Mouse (Mus musculus): ENCODE results near the gene A630076J17Rik. TPM values are rescaled to one million over a fixed set of nuclear protein-coding genes. Genes with fewer than 3 reads are reported as not detected.

A630076J17Rik gene
- not detected for polyA plus RNA-seq (2014; fragmentation: Illumina TruSeq; extraction: RNeasy Lipid Tissue Mini Kit (QIAGEN cat#74804); ENCODE audit: low read depth, low replicate concordance)

DNA sequence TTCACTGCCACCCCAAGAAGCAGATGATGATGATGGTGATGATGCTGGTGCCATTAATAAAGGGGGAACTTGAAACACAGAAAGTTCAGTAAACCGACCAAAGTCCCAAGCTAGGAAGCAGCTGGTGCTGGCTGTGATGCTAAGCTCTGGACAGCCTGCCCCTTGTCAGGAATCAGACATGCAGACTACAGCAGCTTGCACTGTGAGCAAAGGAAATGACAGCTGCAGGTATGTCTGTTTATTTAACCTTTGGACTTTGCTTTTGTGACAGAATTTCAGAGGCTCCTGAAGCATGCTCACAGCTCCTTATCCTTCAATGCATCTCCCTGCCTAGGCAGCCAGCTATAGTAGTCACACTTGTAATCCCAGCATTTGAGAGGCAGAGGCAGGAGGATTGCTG is at the start of gene A630076J17Rik:
A630076J17Rik (plus strand) TSS at position 88 of the 400 bp plus-strand sequence.

GRCm38 (mm10) chr3:107182756-107183155 is 47.7 kb upstream of the A630076J17Rik start, which contains the start of gene Kcna10:
Gene Kcna10, plus strand, starts transcription at chr3:107183056.

DNA sequence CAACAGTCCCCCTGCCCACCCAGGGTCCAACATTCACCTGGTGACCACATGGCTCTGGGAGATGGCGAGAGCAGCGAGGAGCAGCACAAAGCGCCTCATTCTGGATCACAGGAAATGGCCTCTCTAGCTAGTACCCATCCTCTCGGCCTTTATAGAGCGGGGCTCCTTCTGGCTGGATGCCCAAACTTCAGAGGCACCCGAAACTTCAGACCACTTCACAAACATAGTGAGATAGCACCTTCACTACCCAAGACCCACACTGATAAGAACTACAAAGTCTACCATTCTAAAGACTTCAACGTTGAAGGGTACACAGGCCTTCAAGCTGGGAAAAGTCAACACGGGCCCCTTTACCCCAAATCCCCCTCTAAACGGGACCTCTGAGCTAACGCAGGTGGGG is 8.8 kb upstream of the A630076J17Rik start, which contains the start of gene Cym:
Cym (minus strand) TSS at position 125 of the 400 bp plus-strand sequence.

DNA sequence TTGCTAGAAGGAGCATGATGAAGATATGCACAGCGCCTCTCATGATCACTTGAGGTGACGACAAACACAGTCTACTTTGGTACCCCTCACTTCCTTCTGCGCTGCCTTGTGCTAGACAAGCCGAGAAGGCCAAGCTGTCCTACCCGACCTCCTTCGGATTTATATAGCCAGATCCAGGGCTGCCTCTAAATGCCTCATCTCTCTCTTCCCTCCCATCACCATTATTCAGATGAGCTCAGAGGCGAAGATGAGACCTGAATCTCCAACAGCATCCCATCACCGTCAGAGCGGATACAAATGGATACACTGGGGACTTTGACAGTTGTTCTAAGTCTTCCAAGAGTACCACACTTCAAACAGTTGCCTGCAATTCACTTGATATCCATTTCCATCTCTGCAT is 9.2 kb downstream of the A630076J17Rik start, which contains the start of gene Prok1:
Prok1 (minus strand) TSS at position 101 of the 400 bp plus-strand sequence.

DNA sequence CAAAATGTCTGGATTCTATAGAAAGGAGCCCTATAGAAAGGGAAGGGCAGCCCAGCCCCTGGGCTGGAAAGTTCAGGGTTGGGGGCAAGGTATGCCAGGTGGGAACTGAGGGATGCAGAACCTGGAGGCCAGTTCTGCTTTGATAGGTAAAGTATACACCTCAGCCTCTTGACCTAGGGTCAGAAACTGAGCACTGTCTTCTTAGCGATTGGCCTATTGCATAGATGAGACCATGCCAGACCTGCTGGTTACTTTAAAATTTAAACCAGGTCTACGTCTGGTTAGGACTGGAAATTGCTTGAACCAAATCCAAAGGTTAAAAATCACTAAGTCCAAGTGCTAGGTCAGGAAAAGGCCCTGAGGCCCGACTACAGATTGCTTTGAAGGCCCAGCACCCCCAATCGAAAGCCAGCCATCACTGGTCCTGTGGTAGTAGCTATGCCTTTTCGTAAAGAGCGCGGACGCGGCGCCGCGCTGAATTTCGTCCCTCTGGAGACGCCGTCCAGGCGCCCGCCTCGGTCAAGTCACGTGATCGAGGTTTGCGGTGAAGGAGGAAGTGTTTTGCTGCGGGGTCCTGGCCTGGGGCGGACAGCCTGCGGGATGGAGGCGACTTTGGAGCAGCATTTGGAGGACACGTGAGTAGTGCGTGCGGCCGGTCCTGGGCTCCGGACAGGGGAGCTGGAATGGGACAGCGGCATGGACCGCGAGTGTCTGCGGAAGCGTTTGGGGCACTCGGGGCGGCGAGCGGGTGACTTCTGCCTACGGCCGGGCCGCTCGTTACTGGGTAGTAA is 48.3 kb downstream of the A630076J17Rik start, which contains the start of gene Lamtor5:
Lamtor5 (plus strand) TSS at position 380 of the 791 bp plus-strand sequence.

Other genes with a start within 250 kb of the A630076J17Rik start
- not detected for gene Kcna3, start 194.4 kb upstream of the A630076J17Rik start, polyA plus RNA-seq (2014; fragmentation: Illumina TruSeq; extraction: RNeasy Lipid Tissue Mini Kit (QIAGEN cat#74804); ENCODE audit: low read depth, low replicate concordance)
- 5.3 TPM for gene Kcna2, start 129.5 kb upstream of the A630076J17Rik start, polyA plus RNA-seq (2014; fragmentation: Illumina TruSeq; extraction: RNeasy Lipid Tissue Mini Kit (QIAGEN cat#74804); ENCODE audit: low read depth, low replicate concordance)
- not detected for gene Kcna10, start 47.6 kb upstream of the A630076J17Rik start, polyA plus RNA-seq (2014; fragmentation: Illumina TruSeq; extraction: RNeasy Lipid Tissue Mini Kit (QIAGEN cat#74804); ENCODE audit: low read depth, low replicate concordance)
- gene Cym, start 8.9 kb upstream of the A630076J17Rik start, polyA plus RNA-seq (2014; fragmentation: Illumina TruSeq; extraction: RNeasy Lipid Tissue Mini Kit (QIAGEN cat#74804); ENCODE audit: low read depth, low replicate concordance) = not detected
- gene Prok1, start 9.1 kb downstream of the A630076J17Rik start, polyA plus RNA-seq (2014; fragmentation: Illumina TruSeq; extraction: RNeasy Lipid Tissue Mini Kit (QIAGEN cat#74804); ENCODE audit: low read depth, low replicate concordance) = 0.13 TPM
- gene Lamtor5, start 48.2 kb downstream of the A630076J17Rik start, polyA plus RNA-seq (2014; fragmentation: Illumina TruSeq; extraction: RNeasy Lipid Tissue Mini Kit (QIAGEN cat#74804); ENCODE audit: low read depth, low replicate concordance) = 137 TPM
- gene Slc16a4, start 60.6 kb downstream of the A630076J17Rik start, polyA plus RNA-seq (2014; fragmentation: Illumina TruSeq; extraction: RNeasy Lipid Tissue Mini Kit (QIAGEN cat#74804); ENCODE audit: low read depth, low replicate concordance) = 1.4 TPM
- gene Rbm15, start 103.1 kb downstream of the A630076J17Rik start, polyA plus RNA-seq (2014; fragmentation: Illumina TruSeq; extraction: RNeasy Lipid Tissue Mini Kit (QIAGEN cat#74804); ENCODE audit: low read depth, low replicate concordance) = 14.7 TPM
- 0.16 TPM for gene Kcnc4, start 228.9 kb downstream of the A630076J17Rik start, polyA plus RNA-seq (2014; fragmentation: Illumina TruSeq; extraction: RNeasy Lipid Tissue Mini Kit (QIAGEN cat#74804); ENCODE audit: low read depth, low replicate concordance)

Measured in sigmoid colon, adult 10 weeks (tissue).